Mouse (Mus musculus): ENCODE measurements around the gene Trim13. TPM values are rescaled to one million over a fixed set of nuclear protein-coding genes. Genes with fewer than 3 reads are reported as not detected.
"Not testable (repeated sequence)": the region's sequence is repeated elsewhere in the genome, so short reads cannot be mapped to it uniquely, and the experiment has no call there.

Trim13 gene
- polyA plus RNA-seq, 1 experiment, result 0.22 TPM

GRCm38 (mm10) chr14:61575066-61575465, 23.0 kb upstream of the Trim13 start:
- Histone ChIP-seq H3K4me1 (peaks cover 5% of the 10 kb centered on the region; the same call in 1 of the 2 replicates), H3K4me3 (replicated peaks) (no peak overlapping the region), H3K9me3 (no peaks in the 10 kb centered on the region), H3K27me3 (replicated peaks) (peaks cover 6% of the 10 kb centered on the region), H3K36me3 (replicated peaks; ENCODE audit: low read length) (no peaks in the 10 kb centered on the region)
- no peak for TF ChIP-seq FLI1 (IDR thresholded peaks at IDR 0.05; ENCODE audit: low read length)
- no peak for TF ChIP-seq GATA1 (IDR thresholded peaks at IDR 0.05; ENCODE audit: borderline replicate concordance, low read length)

GRCm38 (mm10) chr14:61575941-61576340, 22.1 kb upstream of the Trim13 start:
- no peak overlapping the region for H3K4me3 ChIP-seq (replicated peaks)
- peaks cover 6% of the 10 kb centered on the region for H3K27me3 ChIP-seq (replicated peaks)
- TF ChIP-seq GATA1 (IDR thresholded peaks at IDR 0.05; ENCODE audit: borderline replicate concordance, low read length) (no peak), FLI1 (IDR thresholded peaks at IDR 0.05; ENCODE audit: low read length) (no peak)
- H3K4me1 ChIP-seq, result peaks cover 5% of the 10 kb centered on the region; the same call in 1 of the 2 replicates
- H3K9me3 ChIP-seq, result no peaks in the 10 kb centered on the region
- H3K36me3 ChIP-seq (replicated peaks; ENCODE audit: low read length), result no peaks in the 10 kb centered on the region

DNA sequence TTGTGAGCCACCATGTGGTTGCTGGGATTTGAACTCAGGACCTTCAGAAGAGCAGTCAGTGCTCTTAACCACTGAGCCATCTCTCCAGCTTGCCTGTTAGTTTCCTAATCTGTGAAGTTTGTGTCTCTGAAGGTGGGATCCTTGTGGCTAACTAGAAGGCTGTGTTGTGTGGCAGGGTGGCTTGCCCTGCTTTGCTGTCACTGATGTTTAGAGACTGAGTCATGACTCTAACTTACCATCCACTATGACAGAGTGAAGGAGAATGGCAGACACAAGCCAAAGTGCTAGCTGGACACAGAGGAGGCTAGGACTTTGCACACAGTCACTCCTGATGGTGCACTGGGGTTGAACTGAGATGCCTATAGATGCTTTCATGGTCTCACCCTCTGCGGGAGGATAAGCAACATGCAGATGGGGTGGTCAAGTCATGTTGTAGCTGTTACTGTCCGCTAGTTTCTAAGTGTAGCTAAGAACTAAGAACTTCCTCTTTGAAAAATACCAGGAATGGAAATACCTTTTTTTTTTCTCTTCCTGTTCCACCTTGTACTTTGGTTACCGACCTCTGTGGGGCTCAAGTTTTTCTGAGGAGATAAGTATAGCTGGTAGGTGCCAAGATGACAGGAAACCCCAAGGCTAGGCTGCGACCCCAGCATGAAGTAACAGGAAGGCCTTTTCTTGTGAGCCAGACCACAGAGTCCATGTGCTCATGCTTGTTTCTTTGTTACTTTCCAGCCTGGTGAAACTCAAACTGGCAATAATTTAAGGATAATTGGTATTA, 8.6 kb upstream of the Trim13 start:
- Histone ChIP-seq H3K27me3 (replicated peaks) (no peaks in the 10 kb centered on the region), H3K4me3 (replicated peaks) (peak overlapping the region; percentile 25), H3K36me3 (replicated peaks; ENCODE audit: low read length) (no peaks in the 10 kb centered on the region), H3K4me1 (peaks cover 17% of the 10 kb centered on the region), H3K9me3 (no peaks in the 10 kb centered on the region)
- TF ChIP-seq GATA1 (IDR thresholded peaks at IDR 0.05; ENCODE audit: borderline replicate concordance, low read length) (no peak), FLI1 (IDR thresholded peaks at IDR 0.05; ENCODE audit: low read length) (no peak)

DNA sequence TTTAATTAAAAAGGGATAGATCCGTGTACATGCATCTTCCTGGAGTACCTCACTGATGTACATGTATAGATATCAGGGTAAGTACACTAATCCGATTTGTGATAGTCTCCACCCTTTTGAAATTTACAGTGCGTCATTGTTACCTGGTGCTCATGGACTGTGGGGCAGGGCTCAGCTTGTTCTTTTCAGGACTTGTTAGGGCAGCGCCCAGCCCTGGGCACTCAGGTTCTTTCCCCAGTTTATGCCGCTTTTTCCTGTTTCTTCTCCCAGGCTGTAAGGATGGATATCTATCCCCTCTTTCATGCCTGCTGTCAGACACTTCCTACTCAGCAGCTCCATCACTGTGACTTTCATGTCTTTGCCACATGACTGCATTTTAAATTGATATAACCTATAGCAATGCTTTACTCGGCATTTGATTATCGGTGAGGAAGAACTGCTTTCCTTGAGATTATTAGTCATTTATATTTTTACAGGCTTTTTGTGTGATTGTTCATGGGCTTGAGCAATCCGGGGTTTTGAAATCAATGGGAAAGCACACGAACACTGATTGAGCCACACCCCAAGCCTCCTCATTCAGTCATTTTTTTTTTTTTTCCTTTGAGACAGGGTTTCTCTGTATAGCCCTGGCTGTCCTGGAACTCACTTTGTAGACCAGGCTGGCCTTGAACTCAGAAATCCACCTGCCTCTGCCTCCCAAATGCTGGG, 1.2 kb upstream of the Trim13 start:
- H3K27me3 ChIP-seq (replicated peaks), result no peaks in the 10 kb centered on the region
- TF ChIP-seq FLI1 (IDR thresholded peaks at IDR 0.05; ENCODE audit: low read length), result no peak
- no peak for TF ChIP-seq GATA1 (IDR thresholded peaks at IDR 0.05; ENCODE audit: borderline replicate concordance, low read length)
- H3K4me3 ChIP-seq (replicated peaks), result no peak overlapping the region
- peaks cover 21% of the 10 kb centered on the region for H3K4me1 ChIP-seq
- H3K36me3 ChIP-seq (replicated peaks; ENCODE audit: low read length), result peaks cover 13% of the 10 kb centered on the region
- H3K9me3 ChIP-seq, result no peaks in the 10 kb centered on the region

DNA sequence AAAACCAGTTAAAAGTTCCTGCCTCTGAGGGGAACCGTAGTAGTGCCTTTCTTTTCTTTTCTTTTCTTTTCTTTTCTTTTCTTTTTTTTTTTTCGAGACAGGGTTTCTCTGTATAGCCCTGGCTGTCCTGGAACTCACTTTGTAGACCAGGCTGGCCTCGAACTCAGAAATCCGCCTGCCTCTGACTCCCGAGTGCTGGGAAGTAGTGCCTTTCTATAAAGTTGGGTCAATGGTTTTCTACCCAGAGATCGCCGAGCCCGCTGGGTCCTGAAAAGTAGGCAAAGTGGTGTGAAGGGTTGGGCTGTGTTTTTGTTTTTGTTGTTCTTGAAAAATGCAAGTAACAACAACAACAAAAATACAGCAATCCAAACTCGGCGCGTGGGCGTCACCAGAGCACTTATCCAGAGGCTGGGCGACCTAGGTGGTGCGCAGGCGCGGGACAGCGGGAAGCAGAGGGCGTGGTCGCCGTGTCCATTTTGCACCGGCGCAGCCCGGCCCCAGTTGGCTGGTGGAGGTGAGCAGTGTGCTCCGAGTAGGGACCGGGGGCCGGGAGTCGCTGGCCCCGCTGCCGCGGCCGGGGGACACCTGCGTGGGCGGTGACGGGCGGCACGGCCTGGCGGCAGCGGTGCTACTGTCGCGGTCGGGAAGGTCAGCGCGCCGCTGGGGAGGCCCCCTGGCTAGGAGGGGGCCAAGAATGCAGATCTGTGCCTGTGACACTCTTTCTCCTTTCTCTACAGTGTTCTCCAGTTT, 1.2 kb downstream of the Trim13 start:
- TF ChIP-seq FLI1 (IDR thresholded peaks at IDR 0.05; ENCODE audit: low read length) (no peak), GATA1 (IDR thresholded peaks at IDR 0.05; ENCODE audit: borderline replicate concordance, low read length) (no peak)
- Histone ChIP-seq H3K36me3 (replicated peaks; ENCODE audit: low read length) (peaks cover 28% of the 10 kb centered on the region), H3K27me3 (replicated peaks) (no peaks in the 10 kb centered on the region), H3K4me3 (replicated peaks) (peak overlapping the region; percentile 96), H3K9me3 (no peaks in the 10 kb centered on the region), H3K4me1 (peaks cover 24% of the 10 kb centered on the region)

DNA sequence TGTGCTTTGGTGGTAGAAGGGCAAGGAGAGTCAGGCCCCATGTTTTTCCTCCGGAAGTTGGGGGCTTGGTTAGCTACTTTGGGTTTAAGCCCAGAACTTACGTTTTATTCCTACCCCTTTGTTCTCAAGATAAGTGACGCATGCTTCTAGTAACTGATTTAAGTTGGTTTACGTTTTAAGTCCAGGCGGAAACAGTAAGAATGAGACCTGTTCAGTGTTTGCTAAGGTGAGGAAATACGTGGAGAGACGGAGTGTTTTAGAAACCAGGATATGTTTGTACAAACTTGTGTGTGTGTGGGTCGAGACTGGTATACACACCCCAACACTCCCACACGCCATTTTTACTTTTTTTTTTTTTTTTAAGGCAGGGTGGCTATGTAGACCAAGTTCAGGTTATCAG, 3.3 kb downstream of the Trim13 start:
- H3K4me3 ChIP-seq (replicated peaks), result no peak overlapping the region
- peaks cover 24% of the 10 kb centered on the region for H3K4me1 ChIP-seq
- no peak for TF ChIP-seq GATA1 (IDR thresholded peaks at IDR 0.05; ENCODE audit: borderline replicate concordance, low read length)
- TF ChIP-seq FLI1 (IDR thresholded peaks at IDR 0.05; ENCODE audit: low read length), result no peak
- H3K27me3 ChIP-seq (replicated peaks), result no peaks in the 10 kb centered on the region
- H3K9me3 ChIP-seq, result no peaks in the 10 kb centered on the region
- peaks cover 45% of the 10 kb centered on the region for H3K36me3 ChIP-seq (replicated peaks; ENCODE audit: low read length)

DNA sequence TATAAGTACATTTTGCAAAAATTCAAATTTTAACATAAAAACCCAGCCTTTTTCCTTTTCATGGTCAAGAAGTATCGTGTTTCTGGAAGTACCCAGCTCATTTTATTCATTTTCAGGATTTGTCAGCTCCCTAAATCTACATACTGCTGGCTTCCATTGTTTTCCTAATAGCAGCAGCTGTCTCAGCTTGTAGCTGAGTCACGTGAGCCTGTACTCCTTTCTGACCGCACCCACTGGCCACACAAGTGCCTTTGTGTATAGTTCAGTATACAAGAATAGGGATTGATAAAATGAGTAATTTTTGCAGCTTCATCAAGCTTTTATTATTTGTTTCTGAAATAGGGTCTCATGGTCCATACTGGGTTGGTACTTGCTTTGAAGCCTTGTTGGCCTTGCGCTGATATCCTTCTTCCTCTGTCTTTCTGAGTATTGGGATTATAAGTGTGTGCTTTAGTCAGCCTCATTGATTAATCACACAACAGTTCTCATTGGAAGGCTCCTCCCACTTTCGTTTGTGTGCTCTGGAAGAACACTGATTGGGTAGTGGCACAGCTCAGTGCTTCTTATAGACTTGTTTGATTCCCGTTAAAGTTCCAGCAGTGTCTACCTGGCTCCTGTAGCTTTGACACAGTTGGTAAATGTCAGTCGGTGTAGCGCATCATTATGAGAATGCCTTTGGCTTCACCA, 5.2 kb downstream of the Trim13 start:
- TF ChIP-seq FLI1 (IDR thresholded peaks at IDR 0.05; ENCODE audit: low read length) (no peak), GATA1 (IDR thresholded peaks at IDR 0.05; ENCODE audit: borderline replicate concordance, low read length) (no peak)
- Histone ChIP-seq H3K9me3 (no peaks in the 10 kb centered on the region), H3K4me3 (replicated peaks) (no peak overlapping the region), H3K27me3 (replicated peaks) (no peaks in the 10 kb centered on the region), H3K4me1 (peaks cover 24% of the 10 kb centered on the region), H3K36me3 (replicated peaks; ENCODE audit: low read length) (peaks cover 58% of the 10 kb centered on the region)

GRCm38 (mm10) chr14:61604081-61604480, 6.0 kb downstream of the Trim13 start:
- H3K9me3 ChIP-seq, result no peaks in the 10 kb centered on the region
- H3K36me3 ChIP-seq (replicated peaks; ENCODE audit: low read length), result peaks cover 58% of the 10 kb centered on the region
- H3K4me1 ChIP-seq, result peaks cover 20% of the 10 kb centered on the region
- TF ChIP-seq FLI1 (IDR thresholded peaks at IDR 0.05; ENCODE audit: low read length), result no peak
- no peak for TF ChIP-seq GATA1 (IDR thresholded peaks at IDR 0.05; ENCODE audit: borderline replicate concordance, low read length)
- no peak overlapping the region for H3K4me3 ChIP-seq (replicated peaks)
- H3K27me3 ChIP-seq (replicated peaks), result no peaks in the 10 kb centered on the region

- not testable (repeated sequence) for H3K27me3 ChIP-seq (replicated peaks); H3K9me3 ChIP-seq; H3K4me3 ChIP-seq (replicated peaks)
- peaks cover 10% of the 10 kb centered on the region for H3K4me1 ChIP-seq
- H3K36me3 ChIP-seq (replicated peaks; ENCODE audit: low read length), result peaks cover 53% of the 10 kb centered on the region
Observed at GRCm38 (mm10) chr14:61606088-61606487, 8.0 kb downstream of the Trim13 start.

Data from megakaryocyte, embryonic 14.5 days (primary cell).